Mouse (Mus musculus) adrenal gland, postnatal 4 days (tissue): ENCODE measurements around the gene Gm20388. TPM values are rescaled to one million over a fixed set of nuclear protein-coding genes. Genes with fewer than 3 reads are reported as not detected.
"Not testable (repeated sequence)": the region's sequence is repeated elsewhere in the genome, so short reads cannot be mapped to it uniquely, and the experiment has no call there.

Experiments used
- DNase-seq, 2 experiments: peaks; one replicate each; pipeline ENCODE4 v3.0.0; 2021 to 2022; ENCODE audit warnings: low spot score in 2 of 2, mixed read lengths in 2 of 2
- total RNA-seq, 2 experiments: library from RNA; stranded (reverse); gene quantifications; 2 replicates each; pipeline ENCODE4 v1.2.3; 2021

The Gm20388 gene
- total RNA-seq, 2 experiments from 2014 or later: 8.8 TPM; not detected in 1

DNA sequence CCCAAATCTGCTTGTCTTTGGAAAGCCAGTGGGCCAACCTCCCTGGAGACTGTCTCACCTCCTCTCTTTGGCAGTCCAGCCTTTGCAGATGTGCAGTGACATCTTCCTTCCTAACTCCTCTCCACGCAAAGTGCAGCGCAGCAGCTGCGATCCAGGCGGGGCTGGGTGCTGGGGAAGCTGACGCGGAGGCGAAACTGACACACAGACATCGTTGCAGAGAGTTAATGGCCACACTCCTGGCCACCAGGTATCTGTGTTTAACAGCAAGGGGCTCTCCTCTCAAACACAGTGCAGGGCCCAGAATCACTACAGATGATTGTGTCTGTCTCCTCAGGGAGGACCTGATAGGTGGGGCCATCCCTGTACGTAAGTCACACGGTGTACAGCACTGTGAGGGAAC lies 3360.5 kb downstream of the Gm20388 start:
- no peak for DNase-seq

DNA sequence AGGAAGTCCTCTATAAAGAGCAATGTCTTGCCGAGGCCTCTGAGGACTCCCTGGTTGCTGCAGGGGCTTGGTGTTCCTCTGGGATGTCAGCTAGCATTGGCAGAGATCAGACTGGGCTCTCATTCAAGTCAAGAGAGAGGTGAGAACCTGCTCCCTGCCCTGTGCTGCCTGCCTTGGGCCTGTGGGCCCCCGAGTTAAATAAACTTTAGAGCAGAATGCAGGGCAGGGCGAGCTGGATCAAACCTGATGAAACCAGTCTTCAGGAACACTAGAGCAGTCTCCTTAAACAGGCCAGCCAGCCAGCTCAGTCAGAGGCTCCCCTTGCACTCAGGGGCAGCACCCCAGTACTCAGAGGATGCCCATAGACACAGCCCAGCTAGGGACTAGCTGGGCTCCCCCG lies 3361.3 kb downstream of the Gm20388 start:
- DNase-seq: no peak

DNA sequence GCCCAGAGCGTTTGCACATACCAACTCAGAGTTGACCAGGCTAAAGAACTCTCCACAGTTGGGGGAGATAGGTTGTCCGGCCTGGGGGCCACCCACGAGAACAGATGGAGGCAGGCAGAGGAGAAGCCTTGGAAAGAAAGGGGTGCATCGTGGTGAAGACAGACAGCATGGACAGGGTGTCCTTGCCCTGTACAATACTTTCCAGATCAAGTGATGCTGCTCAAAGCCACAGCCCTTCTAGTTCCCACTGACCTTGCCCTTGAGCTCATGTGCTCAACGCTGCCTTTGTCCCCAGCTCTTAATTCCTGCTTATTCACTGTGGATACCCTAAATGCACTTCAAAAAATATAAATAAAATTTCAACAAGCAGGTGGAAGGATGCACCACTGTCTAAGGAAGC lies 3363.8 kb downstream of the Gm20388 start:
- no peak for DNase-seq

DNA sequence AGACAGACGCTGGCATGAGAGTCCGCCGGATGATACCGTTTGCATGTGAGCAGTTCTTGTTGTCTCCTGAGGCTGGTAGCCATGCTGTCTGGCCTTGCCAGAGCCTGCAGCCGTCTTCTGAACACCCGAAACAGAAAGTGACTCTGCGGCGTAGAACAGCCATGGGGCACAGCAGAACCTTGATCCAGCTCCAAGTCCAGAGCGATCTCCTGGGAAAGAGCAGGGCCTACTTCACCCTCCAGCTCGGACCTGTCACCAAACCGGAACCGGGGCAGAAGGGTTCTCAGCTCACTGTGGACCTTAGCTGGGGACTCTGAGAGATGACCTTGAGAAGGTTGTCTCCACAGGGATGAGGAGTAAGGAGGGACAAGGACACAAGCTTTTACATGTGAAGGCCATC lies 3364.5 kb downstream of the Gm20388 start:
- no peak for DNase-seq

DNA sequence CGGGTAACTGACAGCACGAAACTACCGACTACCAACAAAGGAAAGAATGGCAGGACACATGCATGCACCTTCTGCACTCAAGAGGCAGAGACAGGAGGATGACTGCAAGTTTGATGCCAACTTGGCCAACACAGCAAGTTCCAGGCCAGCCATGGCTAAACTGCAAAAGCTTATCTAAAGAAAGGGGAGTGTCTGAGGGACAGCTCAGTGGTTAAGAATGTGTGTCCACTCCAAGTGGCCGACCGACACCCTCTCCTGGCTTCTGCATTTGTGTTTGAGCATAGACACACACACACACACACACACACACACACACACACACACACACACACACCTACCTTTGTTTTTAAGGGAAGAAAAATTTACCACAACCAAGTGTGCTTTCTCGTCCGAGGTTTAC lies 3367.8 kb downstream of the Gm20388 start:
- no peak for DNase-seq

DNA sequence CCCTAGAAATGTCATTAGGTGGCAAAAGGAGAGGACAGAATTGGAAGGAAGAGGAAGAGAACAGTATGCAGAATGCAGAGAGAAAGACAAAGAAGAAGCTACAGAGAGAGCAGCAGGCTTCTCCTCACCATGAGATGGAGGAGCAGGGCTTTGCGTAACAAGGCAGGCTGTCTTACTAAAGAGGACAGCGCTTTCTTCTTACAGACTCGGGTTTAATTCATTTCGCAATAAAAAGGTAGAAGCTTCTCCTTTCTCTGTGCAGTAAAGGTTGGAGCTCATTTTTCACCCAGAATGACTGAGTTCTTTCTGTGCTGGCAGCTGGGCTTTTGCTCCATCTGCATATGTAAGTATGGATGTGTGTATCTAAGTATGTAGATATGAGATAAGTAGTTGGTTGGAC lies 3369.2 kb downstream of the Gm20388 start:
- DNase-seq: no peak

DNA sequence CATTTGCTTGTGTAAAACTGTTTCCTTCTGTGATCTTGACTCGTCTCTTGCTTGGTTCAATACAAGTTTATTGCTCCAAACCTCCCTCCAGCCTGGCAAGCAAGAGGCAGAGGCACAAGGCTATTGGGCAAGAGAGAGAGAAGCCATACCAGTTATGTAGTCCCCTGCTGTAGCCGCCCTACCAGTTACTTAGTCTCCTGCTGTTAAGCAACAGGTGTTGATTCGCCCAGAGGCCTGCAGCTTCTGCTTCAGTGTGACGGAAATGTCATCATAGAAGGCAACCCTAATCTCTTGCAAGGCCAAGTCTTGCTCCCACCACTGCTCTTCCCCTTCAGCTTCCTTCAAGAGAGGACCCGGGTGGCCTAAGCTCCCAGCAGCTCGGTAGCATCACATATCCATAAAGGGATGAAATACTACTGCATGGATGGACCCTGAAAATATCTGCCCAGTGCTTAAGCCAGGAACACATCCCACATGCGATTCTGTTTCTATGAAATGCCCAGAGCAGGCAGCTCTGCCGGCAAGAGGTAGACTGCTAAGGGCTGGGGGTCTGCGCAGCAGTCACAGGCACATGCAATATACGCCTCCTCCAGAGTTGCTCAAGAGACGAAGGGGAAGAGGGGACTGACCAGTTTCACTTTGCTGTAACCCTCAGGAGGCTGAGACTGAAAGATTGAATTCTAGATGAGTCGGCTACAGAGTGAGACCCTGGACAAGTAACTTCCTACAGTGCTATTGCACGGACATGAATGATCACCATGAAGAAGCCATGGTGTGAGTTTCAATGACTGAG lies 3369.9 kb downstream of the Gm20388 start:
- DNase-seq: no peak

DNA sequence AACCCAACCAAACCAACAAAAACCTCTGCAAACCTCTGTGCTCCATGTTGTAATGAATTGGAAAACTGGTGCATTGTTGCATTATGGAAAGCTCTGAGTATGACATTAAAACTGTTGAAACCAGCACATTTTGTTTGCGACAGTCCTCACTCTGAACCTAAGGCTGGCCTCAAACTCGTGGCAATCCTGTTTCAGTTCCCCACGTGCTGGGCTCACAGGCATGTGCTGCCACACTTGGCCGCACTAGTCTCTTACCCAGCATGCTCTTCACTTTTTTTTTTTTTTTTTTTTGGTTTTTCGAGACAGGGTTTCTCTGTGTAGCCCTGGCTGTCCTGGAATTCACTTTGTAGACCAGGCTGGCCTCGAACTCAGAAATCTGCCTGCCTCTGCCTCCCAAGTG lies 3372.4 kb downstream of the Gm20388 start:
- not testable (repeated sequence) for DNase-seq

DNA sequence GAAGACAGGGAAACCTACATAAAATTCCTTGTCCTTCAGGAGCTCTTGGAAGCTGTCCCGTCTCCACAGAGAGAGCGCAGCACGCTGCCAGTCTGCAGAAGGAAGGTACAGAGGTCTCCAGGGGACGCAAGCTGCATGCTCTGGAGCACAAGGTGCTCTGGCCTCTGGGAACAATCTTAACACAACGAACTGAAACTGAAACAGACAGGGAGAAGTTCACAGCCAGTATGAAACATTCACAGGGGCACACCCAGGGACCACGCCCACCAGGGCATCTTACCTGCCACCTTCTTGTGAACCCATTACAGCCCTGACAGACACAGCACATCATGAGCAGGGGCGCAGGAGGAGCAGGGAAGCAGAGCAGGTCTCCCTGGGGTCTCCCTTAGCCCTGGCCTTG lies 3373.3 kb downstream of the Gm20388 start:
- no peak for DNase-seq

DNA sequence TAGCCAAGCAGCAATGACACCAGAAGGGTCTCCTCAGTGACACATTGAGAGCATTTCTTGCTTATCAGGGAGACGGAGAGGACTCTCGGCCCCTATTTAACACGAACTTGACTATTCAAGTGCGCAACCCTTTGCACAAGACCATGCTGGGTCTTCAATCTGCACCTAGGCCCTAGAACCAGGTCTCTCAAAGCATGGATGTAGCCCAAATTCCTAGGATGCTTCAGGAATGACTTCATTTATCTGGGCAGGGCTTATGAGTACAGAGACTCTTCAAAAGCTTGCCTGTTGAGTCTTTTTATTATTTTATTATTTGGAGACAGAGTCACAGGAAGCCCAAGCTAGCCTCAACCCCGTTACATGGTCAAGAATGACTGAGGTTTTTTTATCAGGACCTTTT lies 3373.9 kb downstream of the Gm20388 start:
- DNase-seq: no peak

DNA sequence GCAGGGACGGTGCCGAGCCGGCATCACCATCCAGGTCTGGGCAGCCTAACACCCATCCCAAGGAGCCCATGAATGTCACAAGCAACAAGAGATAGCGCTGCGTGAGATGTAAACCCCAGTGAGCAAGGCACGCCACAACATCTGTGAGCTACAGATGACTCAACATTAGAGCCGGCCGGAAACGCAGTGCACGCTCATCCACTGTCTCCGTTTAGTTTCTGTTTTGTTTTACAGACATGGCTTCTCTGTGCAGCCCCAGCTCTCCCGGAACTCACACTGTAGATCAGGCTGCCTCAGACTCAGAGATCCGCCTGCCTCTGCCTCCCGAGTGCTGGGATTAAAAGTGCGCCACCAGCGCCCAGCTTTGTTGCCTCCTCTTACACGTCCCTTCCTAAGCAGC lies 3376.7 kb downstream of the Gm20388 start:
- DNase-seq: no peak

DNA sequence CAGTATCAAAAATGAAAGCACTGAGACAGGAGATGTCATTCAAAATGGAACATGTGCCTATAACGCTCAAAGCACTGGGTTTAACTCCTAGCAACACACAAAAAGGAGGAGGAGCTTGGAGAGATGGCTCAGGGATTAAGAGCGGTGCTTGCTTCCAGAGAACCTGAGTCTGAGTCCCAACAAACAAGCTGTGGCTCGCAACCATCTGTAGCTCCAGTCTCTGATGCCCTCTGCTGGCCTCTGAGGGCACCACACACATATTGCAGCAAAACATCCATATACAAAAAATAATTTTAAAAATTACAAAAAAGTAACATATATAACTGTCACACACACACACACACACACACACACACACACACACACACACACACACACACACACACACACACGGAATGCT lies 3379.5 kb downstream of the Gm20388 start:
- no peak for DNase-seq

DNA sequence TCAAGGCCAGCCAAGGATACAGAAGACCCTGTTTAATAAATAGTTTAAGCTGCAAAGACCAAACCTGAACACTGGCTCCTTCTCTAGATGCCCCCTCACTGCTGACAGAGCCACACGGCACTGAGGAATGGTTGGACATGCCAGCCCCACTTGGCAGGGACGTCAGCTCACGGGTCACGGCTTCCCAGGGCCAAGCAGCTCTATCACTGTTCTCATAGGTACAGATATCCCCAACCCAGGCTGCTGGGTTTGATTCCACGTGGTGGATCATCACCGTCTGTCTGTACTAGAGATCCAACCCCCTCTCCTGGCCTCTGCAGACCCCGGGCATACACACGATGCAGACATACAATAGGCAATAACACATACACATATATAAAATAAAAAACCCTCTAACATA lies 3380.0 kb downstream of the Gm20388 start:
- DNase-seq: no peak

DNA sequence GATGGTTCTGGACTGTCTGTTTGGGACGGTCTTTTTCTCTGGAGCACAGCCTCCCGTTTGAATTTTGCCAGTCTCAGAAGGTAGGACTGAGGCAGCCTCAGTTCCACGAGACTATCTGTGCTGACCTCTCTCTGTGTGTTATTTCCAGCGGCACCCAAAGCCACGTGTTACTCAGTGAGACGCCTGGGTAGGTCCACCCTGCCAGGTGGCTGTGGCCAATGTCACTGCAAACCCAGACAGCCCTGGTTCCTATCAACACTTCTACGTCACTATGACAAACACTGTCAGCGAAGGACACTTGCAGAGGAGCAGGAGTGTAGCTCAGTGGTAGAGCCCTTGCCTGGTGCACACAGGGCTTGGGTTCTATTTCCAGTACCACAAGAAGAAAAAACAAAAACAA lies 3381.1 kb downstream of the Gm20388 start:
- no peak for DNase-seq

DNA sequence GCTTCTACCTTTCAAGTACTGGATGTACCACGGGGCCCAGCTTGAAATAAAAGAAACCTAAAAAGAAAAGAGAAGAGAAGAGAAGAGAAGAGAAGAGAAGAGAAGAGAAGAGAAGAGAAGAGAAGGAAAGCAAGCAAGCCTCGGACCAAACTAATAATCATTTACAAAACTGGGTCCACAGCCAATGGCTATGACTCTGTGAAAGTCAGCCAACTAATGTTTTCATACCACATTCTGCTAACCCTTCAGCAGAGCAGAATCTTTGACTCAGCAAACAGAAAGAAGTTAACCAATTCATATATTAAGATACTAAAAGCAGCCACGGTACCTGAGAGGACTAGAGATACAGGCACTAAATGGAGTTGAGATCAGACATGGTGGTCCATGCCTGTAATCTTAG lies 3381.6 kb downstream of the Gm20388 start:
- DNase-seq: no peak

DNA sequence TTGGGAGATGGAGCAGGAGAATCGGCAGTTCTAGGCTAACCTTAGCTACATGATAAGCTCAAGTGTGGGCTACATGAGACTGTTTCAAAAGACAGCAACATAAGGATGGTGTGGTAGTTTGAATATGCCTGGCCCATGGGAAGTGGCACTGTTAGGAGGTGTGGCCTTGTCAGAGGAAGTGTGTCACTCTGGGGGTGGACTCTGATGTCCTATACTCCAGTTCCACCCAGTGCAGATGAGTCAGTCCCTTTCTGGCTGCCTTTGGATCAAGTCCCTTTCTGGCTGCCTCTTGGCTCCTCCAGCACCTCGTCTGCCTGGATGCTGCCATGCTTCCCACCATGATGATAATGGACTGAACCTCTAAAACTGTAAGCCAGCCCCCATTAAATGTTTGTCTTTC lies 3382.1 kb downstream of the Gm20388 start:
- DNase-seq: no peak

DNA sequence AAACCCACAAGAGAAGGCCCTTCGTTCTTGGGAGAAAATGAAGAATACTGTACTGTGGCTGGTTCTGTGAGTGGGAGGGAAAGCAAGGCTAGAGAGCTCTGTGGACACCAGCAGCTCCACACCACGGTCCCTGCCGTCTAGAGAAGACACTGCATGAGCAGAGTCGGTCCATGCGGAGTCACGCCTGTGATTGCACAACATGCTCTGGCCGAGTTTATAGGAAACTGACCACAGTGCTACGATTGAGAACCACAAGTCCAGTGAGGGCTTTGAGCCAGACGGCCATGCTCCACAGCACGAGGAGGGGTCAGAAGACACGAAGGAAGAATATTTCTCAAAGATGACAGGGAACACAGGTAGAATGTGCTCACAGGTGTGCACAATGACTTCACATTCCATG lies 3387.7 kb downstream of the Gm20388 start:
- no peak for DNase-seq

DNA sequence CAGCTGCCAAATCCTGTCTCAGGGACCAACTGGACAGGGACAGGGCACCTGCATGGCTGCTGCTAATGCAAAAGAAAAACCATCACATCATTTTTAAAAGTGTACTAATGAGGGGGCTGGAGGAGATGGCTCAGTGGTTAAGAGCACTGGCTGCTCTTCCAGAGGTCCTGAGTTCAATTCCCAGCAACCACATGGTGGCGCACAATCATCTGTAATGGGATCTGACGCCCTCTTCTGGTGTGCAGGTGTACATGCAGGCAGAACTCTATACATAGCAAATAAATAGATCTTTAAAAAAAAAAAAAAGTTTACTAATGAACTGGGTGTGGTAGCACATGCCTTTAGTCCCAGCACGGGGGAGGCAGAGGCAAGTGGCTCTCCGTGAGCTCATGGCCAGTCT lies 3398.1 kb downstream of the Gm20388 start:
- no peak for DNase-seq

DNA sequence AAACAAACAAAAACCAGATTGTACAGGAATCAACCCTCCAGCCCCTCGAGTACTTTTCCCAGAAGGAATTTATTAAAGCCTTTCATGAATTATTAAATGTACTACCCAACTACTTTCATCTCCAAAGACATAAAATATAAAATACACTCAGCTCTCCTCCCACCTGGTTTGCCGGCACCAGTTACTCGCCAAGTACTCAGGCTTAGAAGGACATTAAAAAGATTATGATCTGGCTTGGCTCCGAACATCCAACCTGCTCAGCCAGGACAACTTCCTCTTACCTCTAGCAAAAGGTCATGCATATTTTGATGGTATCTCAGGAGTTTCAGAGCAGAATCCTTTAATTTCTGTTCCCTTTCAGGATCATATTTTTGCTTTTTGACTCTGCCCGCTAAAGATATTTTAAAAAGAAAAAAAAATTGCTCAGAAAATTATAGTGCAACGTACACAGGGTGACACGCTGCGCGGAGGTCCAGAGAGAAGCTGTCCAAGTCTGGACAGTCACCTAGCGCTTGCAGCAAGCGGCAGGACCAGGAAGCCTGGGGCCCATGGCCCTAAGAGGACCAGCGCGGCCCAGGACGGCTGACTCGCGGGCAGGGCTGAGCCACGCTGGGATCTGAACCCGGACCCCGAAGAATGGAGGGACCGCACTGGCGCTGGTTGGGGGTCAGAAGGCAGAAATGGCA lies 3407.3 kb downstream of the Gm20388 start:
- no peak for DNase-seq

DNA sequence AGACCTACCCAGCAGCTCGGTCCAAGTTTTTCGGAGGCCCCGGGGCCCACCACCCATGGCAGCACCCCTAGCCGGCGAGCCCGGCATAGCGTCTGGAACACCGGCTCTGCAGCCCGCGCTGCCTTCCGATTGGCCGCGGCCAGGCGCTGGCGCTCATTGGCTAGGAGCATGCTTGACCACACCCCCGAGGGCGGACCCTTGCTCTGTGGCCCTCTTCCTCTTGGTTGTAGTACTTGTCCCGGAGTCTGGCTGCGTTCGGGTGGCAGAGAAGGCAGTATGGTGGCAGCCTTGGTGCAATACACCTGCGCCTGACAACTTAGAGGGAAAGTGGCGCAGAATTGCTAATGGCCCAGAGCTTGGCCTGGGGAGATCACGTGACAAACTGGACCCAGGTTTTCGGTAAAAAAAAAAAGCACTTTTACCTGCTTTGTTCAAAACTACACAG lies 3407.8 kb downstream of the Gm20388 start, which contains the start of gene Fanca:
Fanca (minus strand) TSS at position 110 of the 445 bp plus-strand sequence.
- peak; percentile 85 to 87 for DNase-seq

DNA sequence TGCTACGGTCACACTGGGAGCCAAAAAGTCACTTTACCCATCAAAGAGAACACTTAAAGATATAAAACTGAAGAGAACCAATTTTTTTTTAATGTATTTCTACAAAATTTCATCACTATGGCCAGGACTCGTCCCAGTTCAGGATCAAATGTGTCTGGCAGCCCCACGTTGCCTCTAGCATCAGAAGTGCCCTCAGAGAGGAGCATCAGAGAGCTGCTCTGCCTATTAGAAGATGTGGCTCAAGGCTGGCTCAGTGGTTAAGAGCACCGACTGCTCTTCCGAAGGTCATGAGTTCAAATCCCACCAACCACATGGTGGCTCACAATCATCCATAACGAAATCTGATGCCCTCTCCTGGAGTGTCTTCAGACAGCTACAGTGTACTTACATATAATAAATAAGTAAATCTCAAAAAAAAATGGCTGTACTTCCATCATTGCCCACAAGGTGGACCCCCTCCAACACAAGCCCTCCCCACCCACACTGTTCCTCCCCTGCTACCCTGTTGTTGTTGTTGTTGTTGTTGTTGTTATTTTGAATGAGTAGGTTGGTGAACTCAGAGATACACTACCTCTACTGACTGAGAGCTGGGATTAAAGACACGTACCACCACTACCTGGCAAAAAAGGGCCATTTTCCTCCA lies 3409.0 kb downstream of the Gm20388 start:
- DNase-seq: no peak

DNA sequence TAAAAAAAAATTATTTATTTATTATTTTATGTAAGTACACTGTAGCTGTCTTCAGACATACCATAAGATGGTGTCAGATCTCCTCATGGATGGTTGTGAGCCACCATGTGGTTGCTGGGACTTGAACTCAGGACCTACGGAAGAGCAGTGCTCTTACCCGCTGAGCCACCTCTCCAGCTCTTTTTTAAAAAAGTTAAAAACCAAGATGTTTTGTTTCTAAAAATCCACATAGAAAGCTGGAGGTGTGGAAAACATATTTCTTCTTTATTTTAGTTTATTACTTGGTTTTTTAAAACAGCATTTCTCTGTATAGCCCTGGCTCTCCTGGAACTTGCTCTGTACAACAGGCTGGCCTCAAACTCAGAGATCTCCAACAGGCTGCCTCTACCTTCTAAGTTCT lies 3417.9 kb downstream of the Gm20388 start:
- DNase-seq: no peak
